Mouse (Mus musculus) limb, embryonic 14.5 days (tissue): ENCODE measurements around the gene Zic1. TPM values are rescaled to one million over a fixed set of nuclear protein-coding genes. Genes with fewer than 3 reads are reported as not detected.

Source experiments
- ATAC-seq: fragments of 200-750 bp; cut with Nextera tagmentation; 2 replicates; pipeline ENCODE4 v1.8.0; 2017; ENCODE audit warnings: low read depth, moderate number of reproducible peaks, moderate TSS enrichment; ENCODE audit not compliant: low FRiP score
- DNase-seq: peaks from one replicate; pipeline ENCODE4 v3.0.0-alpha.2; 2015; ENCODE audit warnings: low spot score
- H3K27ac ChIP-seq: fragments of 300-500 bp; sonication (generic); replicated peaks from 2 replicates; pipeline ENCODE4 v1.5.1; 2014; ENCODE audit warnings: low read depth, mild to moderate bottlenecking, low read length, moderate library complexity, mixed read lengths
- H3K27me3 ChIP-seq: fragments of 300-500 bp; sonication (generic); 2 replicates; pipeline ENCODE4 v1.6.1; 2014; ENCODE audit warnings: low read length, mixed read lengths; ENCODE audit not compliant: control insufficient read depth, insufficient read depth
- H3K36me3 ChIP-seq: fragments of 300-500 bp; sonication (generic); 2 replicates; pipeline ENCODE4 v1.6.1; 2014; ENCODE audit warnings: mild to moderate bottlenecking, low read length, moderate library complexity, mixed read lengths; ENCODE audit not compliant: control insufficient read depth, insufficient read depth
- H3K4me1 ChIP-seq: fragments of 300-500 bp; sonication (generic); 2 replicates; pipeline ENCODE4 v1.6.1; 2014; ENCODE audit warnings: antibody characterized with exemption, low read length, mixed read lengths; ENCODE audit not compliant: control insufficient read depth, insufficient read depth
- H3K4me2 ChIP-seq: fragments of 300-500 bp; sonication (generic); replicated peaks from 2 replicates; pipeline ENCODE4 v1.6.1; 2014; ENCODE audit warnings: low read depth, mild to moderate bottlenecking, low read length, moderate library complexity; ENCODE audit not compliant: severe bottlenecking
- H3K4me3 ChIP-seq: fragments of 300-500 bp; sonication (generic); replicated peaks from 2 replicates; pipeline ENCODE4 v1.5.1; 2014; ENCODE audit warnings: low read length
- H3K9ac ChIP-seq: fragments of 300-500 bp; sonication (generic); 2 replicates; pipeline ENCODE4 v1.6.1; 2014; ENCODE audit warnings: mild to moderate bottlenecking, low read depth, low read length, moderate library complexity; ENCODE audit not compliant: severe bottlenecking
- H3K9me3 ChIP-seq: fragments of 300-500 bp; sonication (generic); 2 replicates; pipeline ENCODE4 v1.6.1; 2016; ENCODE audit warnings: low read length; ENCODE audit not compliant: control insufficient read depth
- POLR2A ChIP-seq: fragments of 200-500 bp; IDR thresholded peaks from 2 replicates; pipeline ENCODE4 v1.8.0; 2012; ENCODE audit warnings: inconsistent platforms, mild to moderate bottlenecking, moderate library complexity, borderline replicate concordance; ENCODE audit not compliant: insufficient read depth, insufficient read length; ENCODE audit errors: extremely low read depth
- WGBS: fragments of 180-500 bp; shearing (Covaris S2); extraction: QIAGEN DNeasy Blood & Tissue Kit; methylation state at CpG from one replicate; pipeline ENCODE4 v1.1.7; 2014; 5-methylcytosine and 5-hydroxymethylcytosine counted together
- polyA plus RNA-seq, 2 experiments: library from polyadenylated mRNA; depleted of rRNA in 1 of 2; stranded (reverse) in 1 of 2; unstranded in 1 of 2; fragments of >200 nt; fragmentation: Nextera tagmentation in 1 of 2; extraction: Ambion mirVana in 1 of 2; gene quantifications; 2 replicates each; pipeline versions ENCODE4 v1.2.1 to v1.2.3; 2012 to 2014

The Zic1 gene
- polyA plus RNA-seq, 2 experiments = 0.21 to 6.0 TPM

DNA sequence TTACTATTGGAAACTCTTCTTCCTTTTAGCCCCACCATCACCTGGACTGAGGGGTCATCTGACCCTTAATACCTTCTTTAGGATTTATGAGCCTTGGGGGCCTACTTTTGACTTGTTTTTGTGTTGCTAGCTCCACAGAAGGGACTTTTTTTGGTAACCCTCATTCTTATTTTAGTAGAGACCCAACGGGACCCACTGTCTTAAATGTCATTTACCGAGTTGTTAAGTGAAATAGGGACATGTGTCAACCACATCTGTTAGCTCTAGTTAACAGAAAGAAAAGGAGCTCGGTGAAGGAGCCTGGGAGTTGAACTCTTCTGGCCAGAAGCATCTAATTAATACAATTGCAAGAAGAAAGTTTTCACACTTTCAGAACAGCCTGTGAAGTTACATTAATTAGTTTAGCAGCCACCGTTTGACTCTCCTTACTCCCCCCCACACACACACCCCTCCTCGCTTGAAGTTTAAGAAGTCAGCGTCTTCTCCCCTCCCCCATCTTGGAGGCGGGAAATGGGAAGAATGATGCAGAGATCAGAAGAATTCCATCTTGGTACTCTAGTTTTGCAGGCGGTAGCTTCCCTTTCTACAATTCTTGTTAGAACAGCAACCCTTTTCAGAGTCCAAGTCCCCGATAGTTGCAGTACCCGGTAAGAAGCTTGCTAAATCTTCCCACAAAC lies 14.3 kb upstream of the Zic1 start:
- Histone ChIP-seq H3K9ac (no peak overlapping the region), H3K27me3 (peaks cover 99% of the 10 kb centered on the region), H3K27ac (no peak overlapping the region), H3K36me3 (no peaks in the 10 kb centered on the region), H3K4me1 (peaks cover 8% of the 10 kb centered on the region), H3K9me3 (no peaks in the 10 kb centered on the region), H3K4me3 (no peak overlapping the region), H3K4me2 (no peak overlapping the region)
- ATAC-seq (no peak), DNase-seq (no peak)
- TF ChIP-seq POLR2A = no peak
- WGBS = 2% methylated on average over 10 of the region's 10 CpGs

DNA sequence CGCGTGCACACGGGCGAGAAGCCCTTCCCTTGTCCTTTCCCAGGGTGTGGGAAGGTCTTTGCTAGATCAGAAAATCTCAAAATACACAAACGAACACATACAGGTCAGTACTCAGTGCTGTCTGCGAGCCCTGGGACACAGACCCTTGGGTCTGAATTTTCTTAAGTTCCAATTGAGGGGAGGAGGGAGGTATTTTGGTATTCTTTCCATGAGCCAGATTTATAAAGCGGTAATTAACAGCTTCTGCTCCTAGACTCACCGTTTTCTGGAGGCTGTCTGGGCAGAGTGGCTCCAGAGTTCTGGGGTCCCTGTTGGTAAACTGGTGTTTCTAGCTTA lies 13.7 kb upstream of the Zic1 start:
- peaks cover 99% of the 10 kb centered on the region for H3K27me3 ChIP-seq
- DNase-seq (no peak), ATAC-seq (no peak)
- TF ChIP-seq POLR2A = no peak
- H3K9ac ChIP-seq = no peak overlapping the region
- no peak overlapping the region for H3K4me3 ChIP-seq
- H3K9me3 ChIP-seq = no peaks in the 10 kb centered on the region
- H3K4me1 ChIP-seq = peaks cover 8% of the 10 kb centered on the region
- no peak overlapping the region for H3K27ac ChIP-seq
- 0% methylated on average over 8 of the region's 8 CpGs for WGBS
- no peak overlapping the region for H3K4me2 ChIP-seq
- no peaks in the 10 kb centered on the region for H3K36me3 ChIP-seq

DNA sequence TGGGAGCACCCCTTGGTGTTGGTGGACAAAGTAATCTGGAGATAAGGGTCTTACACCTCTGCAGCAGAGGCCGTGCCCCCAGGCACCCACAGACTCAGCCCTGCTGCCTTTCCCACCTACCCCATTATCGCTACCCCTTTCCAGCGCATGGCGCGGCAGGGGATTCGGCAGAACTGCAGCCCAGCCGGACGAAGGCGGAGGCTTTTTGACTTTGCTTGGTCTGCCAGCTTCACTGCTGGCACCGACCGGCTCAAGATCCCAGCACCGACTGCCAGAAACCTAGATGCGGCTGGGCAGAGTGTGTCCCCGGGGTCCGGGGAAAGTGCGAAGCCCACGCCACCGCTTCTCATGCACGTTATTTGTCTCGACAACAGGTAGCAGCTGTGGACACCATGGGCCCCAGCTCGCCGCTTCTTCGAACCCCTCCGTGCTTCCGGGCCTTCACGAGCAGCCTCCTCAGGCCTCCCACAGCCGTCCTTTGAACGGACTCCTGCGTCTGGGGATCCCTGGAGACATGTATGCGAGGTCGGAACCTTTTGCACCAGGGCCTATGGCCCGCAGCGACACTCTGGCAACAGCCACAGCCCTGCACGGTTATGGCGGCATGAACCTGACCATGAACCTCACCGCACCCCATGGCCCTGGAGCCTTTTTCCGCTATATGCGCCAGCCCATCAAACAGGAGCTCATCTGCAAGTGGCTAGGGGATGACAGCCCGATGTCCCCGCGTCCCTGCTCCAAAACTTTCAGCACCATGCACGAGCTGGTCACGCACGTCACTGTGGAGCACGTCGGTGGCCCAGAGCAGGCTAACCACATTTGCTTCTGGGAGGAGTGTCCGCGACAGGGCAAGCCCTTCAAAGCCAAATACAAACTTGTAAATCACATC lies 13.0 kb upstream of the Zic1 start:
- Histone ChIP-seq H3K9ac (no peak overlapping the region), H3K27me3 (peaks cover 99% of the 10 kb centered on the region), H3K4me3 (no peak overlapping the region), H3K9me3 (no peaks in the 10 kb centered on the region), H3K27ac (no peak overlapping the region), H3K4me1 (peaks cover 8% of the 10 kb centered on the region), H3K4me2 (no peak overlapping the region), H3K36me3 (no peaks in the 10 kb centered on the region)
- WGBS = under 1% methylated on average over 48 of the region's 48 CpGs
- ATAC-seq = no peak
- DNase-seq = no peak
- TF ChIP-seq POLR2A = no peak

DNA sequence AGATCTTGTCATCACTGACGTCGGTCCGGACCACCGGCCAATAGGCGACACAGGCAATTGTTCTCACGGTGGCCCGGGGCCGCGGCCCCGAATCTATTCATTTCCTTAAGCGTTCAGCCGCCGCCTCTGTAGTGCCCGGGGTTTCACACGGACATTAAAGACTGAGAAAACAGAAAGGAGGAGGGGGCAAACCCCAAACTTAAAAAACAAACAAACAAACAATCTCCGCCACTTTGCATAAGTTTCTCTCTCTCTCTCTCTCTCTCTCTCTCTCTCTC lies 12.2 kb upstream of the Zic1 start:
- WGBS = under 1% methylated on average over 16 of the region's 16 CpGs
- ATAC-seq = no peak

DNA sequence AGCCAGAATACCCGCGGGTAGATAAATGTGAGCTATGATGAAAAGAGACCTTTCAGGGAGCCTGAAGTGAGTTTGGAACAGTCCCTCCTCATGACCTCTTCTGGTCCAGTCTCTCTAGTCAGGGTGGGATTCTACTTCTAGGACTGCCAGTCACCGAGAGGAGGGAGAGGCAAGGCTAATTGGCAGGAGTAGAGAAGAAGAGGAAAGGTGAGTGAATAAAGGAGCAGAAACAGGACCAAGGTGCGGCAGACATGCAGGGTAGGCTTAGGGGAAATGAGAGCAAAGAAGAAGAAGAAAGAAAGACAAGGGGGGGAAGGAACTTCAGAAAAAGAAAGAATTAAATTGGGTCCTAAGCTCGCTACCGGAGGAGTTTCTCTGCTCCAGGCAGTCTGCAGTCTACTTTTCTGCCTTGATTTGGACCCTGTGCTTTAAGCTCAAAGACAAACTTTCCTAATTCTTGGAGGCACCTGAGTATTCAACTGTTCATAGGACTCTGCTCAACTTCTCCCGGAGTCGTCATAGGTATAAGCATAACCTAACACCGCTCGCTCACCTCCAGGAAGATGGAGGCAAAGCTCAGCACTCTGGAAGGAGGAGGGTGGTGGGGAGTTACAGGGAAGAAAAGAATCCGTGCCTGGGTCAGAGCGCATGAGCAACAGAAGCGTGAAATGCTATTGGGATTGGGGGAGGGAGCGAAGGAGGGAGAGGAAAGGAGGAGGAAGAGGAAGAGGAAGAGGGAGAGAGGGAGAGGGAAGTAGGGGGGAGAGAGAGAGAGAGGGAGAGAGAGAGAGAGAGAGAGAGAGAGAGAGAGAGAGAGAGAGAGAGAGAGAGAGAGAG lies 11.6 kb upstream of the Zic1 start:
- no peak overlapping the region for H3K27ac ChIP-seq
- DNase-seq (no peak), ATAC-seq (no peak)
- no peak for TF ChIP-seq POLR2A
- peaks cover 96% of the 10 kb centered on the region for H3K27me3 ChIP-seq
- peaks cover 8% of the 10 kb centered on the region for H3K4me1 ChIP-seq
- H3K9me3 ChIP-seq = no peaks in the 10 kb centered on the region
- no peak overlapping the region for H3K4me3 ChIP-seq
- no peak overlapping the region for H3K4me2 ChIP-seq
- no peaks in the 10 kb centered on the region for H3K36me3 ChIP-seq
- WGBS = 2% methylated on average over 14 of the region's 14 CpGs
- H3K9ac ChIP-seq = no peak overlapping the region

More for the DNA sequence above, 12.2 kb upstream of the Zic1 start:
- TF ChIP-seq POLR2A = no peak
- Histone ChIP-seq H3K27me3 (peaks cover 96% of the 10 kb centered on the region), H3K9me3 (no peaks in the 10 kb centered on the region), H3K4me3 (no peak overlapping the region), H3K36me3 (no peaks in the 10 kb centered on the region), H3K4me2 (no peak overlapping the region), H3K27ac (no peak overlapping the region), H3K9ac (no peak overlapping the region), H3K4me1 (peaks cover 8% of the 10 kb centered on the region)
- DNase-seq = no peak
